ENCODE assay signal across 8 mouse cellular contexts in the genomic region with DNA sequence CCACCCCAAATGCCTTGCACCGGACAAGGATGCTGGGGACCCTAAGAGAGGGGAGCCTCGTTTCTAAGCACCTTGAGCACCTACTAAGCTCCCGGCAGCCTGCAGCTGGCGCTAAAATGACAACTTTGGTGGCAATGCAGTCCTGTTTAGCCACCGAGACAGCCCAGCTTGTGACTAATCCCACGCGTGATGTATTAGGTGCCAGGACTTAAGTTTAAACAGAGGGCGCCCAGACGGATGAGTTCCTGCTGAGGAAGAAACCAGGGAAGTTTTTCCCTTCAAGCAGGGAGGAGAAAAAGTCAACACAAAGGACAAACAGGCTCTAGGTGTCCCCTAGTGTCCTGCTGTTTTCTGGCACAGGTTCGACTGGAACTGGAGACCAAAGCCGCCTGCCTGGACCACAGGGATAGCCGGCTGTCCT. TPM values are rescaled to one million over a fixed set of nuclear protein-coding genes. Genes with fewer than 3 reads are reported as not detected.
DNase-seq lines count a peak whose midpoint lies in the region; ATAC-seq and TF ChIP-seq lines count a peak whose summit lies in the region.

No protein-coding gene starts in this region.

- peak overlapping the region; percentile 85 for H3K4me2 ChIP-seq in liver, postnatal 0 days (ENCODE audit: low read depth, low read length)

- TF ChIP-seq CTCF in testis, adult 2 months (IDR thresholded peaks at IDR 0.05; ENCODE audit: control insufficient read depth, insufficient read depth, insufficient replicate concordance, low read depth, low read length) = no peak
- peak; percentile 23; the same call in 1 of the 2 replicates for TF ChIP-seq CTCF in liver, postnatal 0 days (IDR thresholded peaks at IDR 0.05; ENCODE audit: low read depth)

- peaks cover 33% of the 10 kb centered on the region for H3K4me1 ChIP-seq in testis, adult 2 months (ENCODE audit: control insufficient read depth, insufficient read depth, low read length)
- H3K4me1 ChIP-seq in liver, postnatal 0 days (ENCODE audit: insufficient read depth) = peaks cover 11% of the 10 kb centered on the region

- TF ChIP-seq EP300 in liver, postnatal 0 days (IDR thresholded peaks at IDR 0.05; ENCODE audit: low read depth) = no peak

- TF ChIP-seq POLR2A in testis, adult 2 months (IDR thresholded peaks at IDR 0.05; ENCODE audit: control insufficient read depth, low read depth, low read length) = no peak

- peaks cover 12% of the 10 kb centered on the region for H3K27me3 ChIP-seq in testis, adult 2 months (ENCODE audit: control insufficient read depth, insufficient read depth, low read length)
- peaks cover 36% of the 10 kb centered on the region for H3K27me3 ChIP-seq in liver, postnatal 0 days (ENCODE audit: insufficient read depth, low read length)

- peak overlapping the region; percentile 66 for H3K4me3 ChIP-seq in testis, adult 2 months (ENCODE audit: control insufficient read depth, low read depth, low read length)
- H3K4me3 ChIP-seq in liver, postnatal 0 days (ENCODE audit: low read depth, low read length) = peak overlapping the region; percentile 49

- ATAC-seq in frontal cortex, adult (ENCODE audit: low TSS enrichment) = peak; percentile 22; the same call in 1 of the 2 replicates
- ATAC-seq in liver, postnatal 0 days = no peak

- no peaks in the 10 kb centered on the region for H3K9me3 ChIP-seq in liver, postnatal 0 days (ENCODE audit: low read length)

- WGBS in liver, postnatal 0 days (ENCODE audit: insufficient replicate concordance) = 18% methylated on average over 12 of the region's 12 CpGs

- no peak for DNase-seq in frontal cortex, postnatal 14 days (ENCODE audit: low spot score in 2 of 2)
- DNase-seq in testis, postnatal 14 days (ENCODE audit: low spot score) = no peak
- peak; percentile 71 for DNase-seq in forelimb bud, embryonic 11.5 days (ENCODE audit: low read depth, low spot score)
- DNase-seq in liver, postnatal 0 days = no peak
- no peak for DNase-seq in T-cell, adult 2 months (ENCODE audit: low spot score)
- DNase-seq in right cerebral cortex, postnatal 14 days = no peak

- H3K36me3 ChIP-seq in testis, adult 2 months (ENCODE audit: control insufficient read depth, insufficient read depth, low read length) = no peaks in the 10 kb centered on the region
- H3K36me3 ChIP-seq in liver, postnatal 0 days (replicated peaks; ENCODE audit: insufficient read depth, low read length) = no peaks in the 10 kb centered on the region

- peak overlapping the region; percentile 68 for H3K9ac ChIP-seq in liver, postnatal 0 days (replicated peaks)

- peak overlapping the region; percentile 77 for H3K27ac ChIP-seq in testis, adult 2 months (ENCODE audit: control insufficient read depth, insufficient read depth, low read depth, low read length)
- H3K27ac ChIP-seq in liver, postnatal 0 days (ENCODE audit: low read depth) = peak overlapping the region; percentile 91

RNA-seq across cellular contexts. Expression of gene Hes1, which starts 6.6 kb away (rescaled TPM):
- 9.7 and 12.4 TPM in 2 replicates for polyA plus RNA-seq in testis, adult 2 months (2012; rRNA removed)
- 14.3 and 20.1 TPM in 2 replicates for polyA plus RNA-seq in liver, postnatal 0 days (2015; fragmentation: Nextera tagmentation; extraction: Ambion mirVana)
